Mouse (Mus musculus): ENCODE results near the gene Rsbn1. TPM values are rescaled to one million over a fixed set of nuclear protein-coding genes. Genes with fewer than 3 reads are reported as not detected.

The Rsbn1 gene
- polyA plus RNA-seq (2015; fragmentation: Nextera tagmentation; extraction: Ambion mirVana) = 21.1 and 23.4 TPM in 2 replicates

DNA sequence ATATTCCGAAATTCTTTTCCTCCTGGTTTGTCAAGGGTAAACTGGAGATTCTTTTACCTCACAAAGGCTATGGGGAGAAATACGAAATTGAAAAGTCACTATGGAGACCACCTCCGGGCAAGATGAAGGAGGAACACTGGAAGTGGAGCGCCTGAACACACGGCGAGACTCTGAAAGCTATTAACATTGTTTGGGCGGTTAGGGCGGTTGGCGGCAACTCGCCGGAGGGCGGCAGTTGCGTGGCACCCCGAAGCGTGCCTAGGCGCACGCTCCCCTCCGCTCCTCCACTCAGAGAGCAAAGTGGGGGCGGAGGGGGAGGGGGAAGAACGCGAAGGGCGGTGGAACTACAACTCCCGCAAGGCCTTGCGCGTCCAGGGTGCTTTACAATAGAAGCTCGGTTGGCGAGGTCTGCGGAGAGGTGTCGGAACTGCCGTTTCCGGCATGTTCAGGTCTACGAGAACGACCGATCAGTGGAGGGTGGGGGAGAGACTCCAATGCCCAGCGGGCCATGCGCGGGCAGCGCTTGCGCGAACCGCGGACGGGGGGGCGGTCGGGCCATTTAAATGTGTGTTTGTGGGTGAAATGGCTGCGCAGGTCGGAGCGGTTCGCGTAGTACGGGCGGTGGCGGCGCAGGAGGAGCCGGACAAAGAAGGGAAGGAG is at the start of gene Rsbn1:
Rsbn1 (plus strand) TSS at position 111 of the 660 bp plus-strand sequence.
- Histone ChIP-seq H3K4me2 (ENCODE audit: low read length) (peak within 1 kb of the TSS; percentile 83), H3K4me3 (replicated peaks; ENCODE audit: low read length) (peak within 1 kb of the TSS; percentile 89), H3K27ac (ENCODE audit: low read length) (peak within 1 kb of the TSS; percentile 92), H3K4me1 (replicated peaks; ENCODE audit: control insufficient read depth, insufficient read depth, low read length) (peaks cover 10% of the 10 kb centered on the region), H3K9me3 (ENCODE audit: control insufficient read depth, low read length) (no peaks in the 10 kb centered on the region), H3K9ac (replicated peaks; ENCODE audit: low read depth, low read length) (peak within 1 kb of the TSS; percentile 95), H3K27me3 (replicated peaks; ENCODE audit: control insufficient read depth, insufficient read depth, low read length) (no peaks in the 10 kb centered on the region), H3K36me3 (ENCODE audit: control insufficient read depth, insufficient read depth) (no peaks in the 10 kb centered on the region)
- peak; percentile 99 for ATAC-seq
- 0% methylated on average over 51 of the region's 55 CpGs for WGBS

DNA sequence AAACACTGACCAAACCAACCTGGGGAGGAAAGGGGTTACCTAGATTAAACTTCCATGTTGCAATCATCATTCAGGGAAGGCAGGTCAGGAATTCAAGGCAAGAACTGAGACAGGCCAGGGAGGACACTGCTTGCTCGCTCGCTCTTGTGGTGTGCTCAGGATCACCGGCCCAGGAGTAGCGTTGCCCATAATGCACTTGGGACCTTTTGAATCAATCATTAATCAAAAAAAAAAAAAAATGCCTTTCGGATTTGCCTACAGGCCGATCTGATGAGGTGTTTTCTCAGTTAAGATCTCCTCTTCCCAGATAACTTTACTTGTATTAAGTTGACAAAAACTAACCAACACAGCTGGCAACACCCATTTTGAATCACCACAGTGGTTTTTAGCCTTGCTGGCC is 49.7 kb upstream of the Rsbn1 start:
- Histone ChIP-seq H3K9me3 (ENCODE audit: control insufficient read depth, low read length) (no peaks in the 10 kb centered on the region), H3K36me3 (ENCODE audit: control insufficient read depth, insufficient read depth) (no peaks in the 10 kb centered on the region), H3K27me3 (replicated peaks; ENCODE audit: control insufficient read depth, insufficient read depth, low read length) (no peaks in the 10 kb centered on the region), H3K27ac (ENCODE audit: low read length) (no peak overlapping the region), H3K9ac (replicated peaks; ENCODE audit: low read depth, low read length) (no peak overlapping the region), H3K4me2 (ENCODE audit: low read length) (no peak overlapping the region), H3K4me1 (replicated peaks; ENCODE audit: control insufficient read depth, insufficient read depth, low read length) (no peaks in the 10 kb centered on the region), H3K4me3 (replicated peaks; ENCODE audit: low read length) (no peak overlapping the region)
- 90% methylated on average over 6 of the region's 6 CpGs for WGBS
- no peak for ATAC-seq

DNA sequence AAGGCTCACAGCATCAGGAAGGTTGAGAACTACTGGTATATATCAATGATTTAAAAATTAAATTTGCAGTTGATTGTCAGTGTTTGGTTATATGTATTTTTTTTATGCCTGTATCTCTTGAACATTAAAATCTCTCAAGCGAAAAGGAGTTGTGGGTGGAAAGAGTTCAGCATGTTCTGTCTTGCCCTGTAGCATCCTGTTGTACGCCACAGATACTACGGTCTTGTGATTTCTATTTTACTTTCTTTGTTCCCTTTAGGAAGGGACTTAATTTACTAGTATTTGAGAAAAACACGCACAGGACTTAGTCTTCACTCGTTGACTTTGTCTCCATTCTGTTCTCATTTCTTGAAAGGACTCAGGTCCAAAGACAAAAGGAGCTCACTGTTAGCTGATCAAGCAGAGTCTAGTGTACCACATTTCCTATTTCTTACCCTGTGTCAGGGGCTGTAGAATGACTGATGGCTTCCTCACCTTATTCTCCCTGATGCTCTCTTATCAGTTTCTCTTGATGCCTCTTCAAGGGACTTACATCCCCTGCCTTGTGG is 46.4 kb upstream of the Rsbn1 start:
- H3K27ac ChIP-seq (ENCODE audit: low read length) = no peak overlapping the region
- H3K9me3 ChIP-seq (ENCODE audit: control insufficient read depth, low read length) = no peaks in the 10 kb centered on the region
- no peaks in the 10 kb centered on the region for H3K27me3 ChIP-seq (replicated peaks; ENCODE audit: control insufficient read depth, insufficient read depth, low read length)
- H3K4me1 ChIP-seq (replicated peaks; ENCODE audit: control insufficient read depth, insufficient read depth, low read length) = no peaks in the 10 kb centered on the region
- no peak overlapping the region for H3K4me3 ChIP-seq (replicated peaks; ENCODE audit: low read length)
- no peak for ATAC-seq
- H3K36me3 ChIP-seq (ENCODE audit: control insufficient read depth, insufficient read depth) = no peaks in the 10 kb centered on the region
- H3K4me2 ChIP-seq (ENCODE audit: low read length) = no peak overlapping the region
- 92% methylated on average over 5 of the region's 5 CpGs for WGBS
- no peak overlapping the region for H3K9ac ChIP-seq (replicated peaks; ENCODE audit: low read depth, low read length)

DNA sequence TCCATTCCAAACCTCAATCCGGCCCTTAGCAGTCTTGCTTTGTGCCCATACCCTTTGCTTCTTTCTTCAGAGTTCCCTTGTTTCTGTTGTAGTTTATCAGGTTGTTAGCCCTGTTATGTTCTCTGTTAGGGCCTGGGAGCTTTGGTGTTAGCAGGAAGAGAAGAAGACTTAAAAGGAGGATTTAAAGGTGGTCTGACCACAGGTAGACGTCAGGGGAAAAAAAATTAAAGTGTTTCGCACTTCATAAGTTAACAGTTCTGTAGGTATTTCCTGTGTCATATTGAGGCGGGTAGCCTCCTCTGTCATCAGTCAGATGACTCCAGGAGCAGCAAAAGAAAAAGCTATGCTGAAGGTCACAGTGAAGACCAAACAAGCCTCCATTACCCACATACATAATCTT is 45.9 kb upstream of the Rsbn1 start:
- WGBS = 91% methylated on average over 4 of the region's 4 CpGs
- ATAC-seq = no peak

DNA sequence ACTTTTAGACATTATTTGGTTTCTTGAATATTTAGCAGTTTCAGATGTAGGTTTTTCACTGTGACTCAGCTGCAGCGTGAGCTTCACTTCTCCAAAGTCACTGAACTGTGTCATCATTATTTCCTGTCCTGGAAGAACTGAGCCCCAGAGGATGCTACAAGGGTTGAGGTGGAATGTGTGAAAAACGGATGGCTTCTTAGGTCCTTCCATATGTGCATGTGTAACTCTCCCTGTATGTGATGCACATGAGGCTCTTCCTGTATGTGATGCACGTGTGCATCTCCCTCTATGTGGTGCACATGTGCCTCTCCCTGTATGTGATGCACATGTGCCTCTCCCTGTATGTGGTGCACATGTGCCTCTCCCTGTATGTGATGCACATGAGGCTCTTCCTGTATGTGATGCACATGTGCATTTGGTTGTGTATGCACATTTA is 41.2 kb upstream of the Rsbn1 start:
- 72% methylated on average over 3 of the region's 3 CpGs for WGBS
- H3K9ac ChIP-seq (replicated peaks; ENCODE audit: low read depth, low read length) = no peak overlapping the region

More for the DNA sequence above, 45.9 kb upstream of the Rsbn1 start:
- Histone ChIP-seq H3K36me3 (ENCODE audit: control insufficient read depth, insufficient read depth) (no peaks in the 10 kb centered on the region), H3K27ac (ENCODE audit: low read length) (no peak overlapping the region), H3K4me1 (replicated peaks; ENCODE audit: control insufficient read depth, insufficient read depth, low read length) (no peaks in the 10 kb centered on the region), H3K4me2 (ENCODE audit: low read length) (no peak overlapping the region), H3K4me3 (replicated peaks; ENCODE audit: low read length) (no peak overlapping the region), H3K27me3 (replicated peaks; ENCODE audit: control insufficient read depth, insufficient read depth, low read length) (no peaks in the 10 kb centered on the region), H3K9ac (replicated peaks; ENCODE audit: low read depth, low read length) (no peak overlapping the region), H3K9me3 (ENCODE audit: control insufficient read depth, low read length) (no peaks in the 10 kb centered on the region)

DNA sequence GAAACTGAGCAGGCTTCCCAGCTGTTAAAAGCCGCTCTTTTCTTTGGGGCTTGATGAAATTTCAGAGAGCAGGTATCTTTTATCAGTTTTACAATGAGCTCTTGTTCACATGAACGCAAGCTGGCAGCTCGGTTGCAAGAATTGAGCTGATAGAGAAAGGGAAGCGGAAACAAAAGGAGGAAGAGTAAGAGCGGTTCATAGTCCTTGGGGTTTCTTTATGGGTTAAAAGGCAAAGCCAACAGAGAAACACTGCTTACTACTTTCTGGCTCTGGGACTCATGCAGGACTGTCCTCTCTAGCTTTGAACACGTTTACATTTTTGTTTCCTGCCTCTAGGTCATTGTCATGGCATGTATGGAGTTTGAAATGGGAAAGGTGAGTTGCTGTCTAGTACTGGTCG is 39.6 kb upstream of the Rsbn1 start:
- Histone ChIP-seq H3K9ac (replicated peaks; ENCODE audit: low read depth, low read length) (no peak overlapping the region), H3K4me1 (replicated peaks; ENCODE audit: control insufficient read depth, insufficient read depth, low read length) (no peaks in the 10 kb centered on the region), H3K27me3 (replicated peaks; ENCODE audit: control insufficient read depth, insufficient read depth, low read length) (no peaks in the 10 kb centered on the region), H3K27ac (ENCODE audit: low read length) (no peak overlapping the region), H3K9me3 (ENCODE audit: control insufficient read depth, low read length) (no peaks in the 10 kb centered on the region), H3K36me3 (ENCODE audit: control insufficient read depth, insufficient read depth) (no peaks in the 10 kb centered on the region), H3K4me2 (ENCODE audit: low read length) (no peak overlapping the region), H3K4me3 (replicated peaks; ENCODE audit: low read length) (no peak overlapping the region)
- 72% methylated on average over 7 of the region's 7 CpGs for WGBS
- ATAC-seq = no peak

More for the DNA sequence above, 41.2 kb upstream of the Rsbn1 start:
- Histone ChIP-seq H3K36me3 (ENCODE audit: control insufficient read depth, insufficient read depth) (no peaks in the 10 kb centered on the region), H3K4me2 (ENCODE audit: low read length) (no peak overlapping the region), H3K27ac (ENCODE audit: low read length) (no peak overlapping the region), H3K4me3 (replicated peaks; ENCODE audit: low read length) (no peak overlapping the region), H3K4me1 (replicated peaks; ENCODE audit: control insufficient read depth, insufficient read depth, low read length) (no peaks in the 10 kb centered on the region), H3K9me3 (ENCODE audit: control insufficient read depth, low read length) (no peaks in the 10 kb centered on the region), H3K27me3 (replicated peaks; ENCODE audit: control insufficient read depth, insufficient read depth, low read length) (no peaks in the 10 kb centered on the region)
- no peak for ATAC-seq

DNA sequence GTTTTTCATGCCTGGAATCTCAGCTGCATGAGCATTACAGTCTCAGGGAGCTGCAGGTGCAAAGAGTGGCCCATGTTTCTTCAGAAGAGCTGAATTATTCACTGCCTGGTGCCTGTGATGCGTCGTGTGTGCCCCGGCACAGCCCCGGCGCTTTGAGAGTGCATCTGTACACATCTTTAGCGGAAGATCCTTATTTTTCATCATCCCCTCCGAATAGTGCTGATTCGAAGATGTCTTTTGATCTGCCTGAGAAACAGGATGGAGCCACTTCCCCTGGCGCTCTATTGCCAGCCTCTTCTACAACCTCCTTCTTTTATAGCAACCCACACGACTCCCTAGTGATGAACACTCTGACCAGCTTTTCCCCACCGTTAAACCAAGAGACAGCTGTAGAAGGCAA is 28.0 kb upstream of the Rsbn1 start:
- H3K4me2 ChIP-seq (ENCODE audit: low read length) = no peak overlapping the region
- ATAC-seq = no peak
- no peaks in the 10 kb centered on the region for H3K36me3 ChIP-seq (ENCODE audit: control insufficient read depth, insufficient read depth)
- H3K27ac ChIP-seq (ENCODE audit: low read length) = no peak overlapping the region
- H3K9ac ChIP-seq (replicated peaks; ENCODE audit: low read depth, low read length) = no peak overlapping the region
- 78% methylated on average over 11 of the region's 11 CpGs for WGBS
- no peaks in the 10 kb centered on the region for H3K27me3 ChIP-seq (replicated peaks; ENCODE audit: control insufficient read depth, insufficient read depth, low read length)
- no peaks in the 10 kb centered on the region for H3K9me3 ChIP-seq (ENCODE audit: control insufficient read depth, low read length)
- H3K4me3 ChIP-seq (replicated peaks; ENCODE audit: low read length) = no peak overlapping the region
- no peaks in the 10 kb centered on the region for H3K4me1 ChIP-seq (replicated peaks; ENCODE audit: control insufficient read depth, insufficient read depth, low read length)

DNA sequence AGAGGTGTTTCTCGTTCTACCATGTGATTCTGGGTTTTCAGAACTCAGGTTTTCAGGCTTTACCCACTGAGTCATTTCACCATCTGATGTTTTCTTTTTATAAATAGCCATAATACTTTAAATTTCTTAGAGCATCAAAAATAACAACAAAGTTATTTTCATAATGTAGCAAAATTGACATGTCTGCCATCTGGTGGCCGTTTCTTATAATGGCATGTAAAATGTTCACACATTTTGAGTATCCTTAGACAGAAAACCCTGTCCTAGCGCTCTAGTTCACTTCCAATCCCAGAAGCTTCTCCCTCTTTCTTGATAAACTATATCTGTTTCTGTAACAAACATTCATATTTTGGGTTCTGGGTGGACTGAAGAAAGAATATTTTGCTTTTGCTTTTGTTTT is 26.3 kb upstream of the Rsbn1 start:
- H3K9ac ChIP-seq (replicated peaks; ENCODE audit: low read depth, low read length) = no peak overlapping the region
- 32% methylated on average over 3 of the region's 3 CpGs for WGBS
- no peaks in the 10 kb centered on the region for H3K4me1 ChIP-seq (replicated peaks; ENCODE audit: control insufficient read depth, insufficient read depth, low read length)

DNA sequence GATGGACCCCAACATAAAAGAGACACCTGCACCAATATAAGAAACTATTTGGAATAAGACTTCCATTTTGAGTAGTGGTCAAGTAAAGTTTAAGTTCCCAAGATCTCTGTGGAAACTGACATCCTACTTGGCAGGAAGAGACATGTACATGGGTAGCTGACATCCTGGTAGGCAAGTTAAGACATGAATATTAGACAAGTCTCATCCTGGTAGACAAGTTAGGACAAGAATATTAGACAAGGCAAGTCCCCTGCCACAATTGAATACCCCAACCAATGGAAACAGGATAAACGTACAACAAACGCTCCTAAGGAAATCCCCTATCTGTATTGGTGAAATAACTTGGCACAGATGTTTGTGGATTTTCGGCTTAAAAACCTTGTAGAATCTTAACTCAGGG is 20.5 kb upstream of the Rsbn1 start:
- Histone ChIP-seq H3K4me2 (ENCODE audit: low read length) (no peak overlapping the region), H3K36me3 (ENCODE audit: control insufficient read depth, insufficient read depth) (no peaks in the 10 kb centered on the region), H3K27ac (ENCODE audit: low read length) (no peak overlapping the region), H3K4me1 (replicated peaks; ENCODE audit: control insufficient read depth, insufficient read depth, low read length) (no peaks in the 10 kb centered on the region), H3K9ac (replicated peaks; ENCODE audit: low read depth, low read length) (no peak overlapping the region), H3K9me3 (ENCODE audit: control insufficient read depth, low read length) (no peaks in the 10 kb centered on the region), H3K27me3 (replicated peaks; ENCODE audit: control insufficient read depth, insufficient read depth, low read length) (no peaks in the 10 kb centered on the region), H3K4me3 (replicated peaks; ENCODE audit: low read length) (no peak overlapping the region)
- 89% methylated on average over 3 of the region's 3 CpGs for WGBS
- ATAC-seq = no peak

More for the DNA sequence above, 26.3 kb upstream of the Rsbn1 start:
- no peaks in the 10 kb centered on the region for H3K9me3 ChIP-seq (ENCODE audit: control insufficient read depth, low read length)
- no peak overlapping the region for H3K4me3 ChIP-seq (replicated peaks; ENCODE audit: low read length)
- H3K27ac ChIP-seq (ENCODE audit: low read length) = no peak overlapping the region
- no peak for ATAC-seq
- H3K4me2 ChIP-seq (ENCODE audit: low read length) = no peak overlapping the region
- H3K27me3 ChIP-seq (replicated peaks; ENCODE audit: control insufficient read depth, insufficient read depth, low read length) = no peaks in the 10 kb centered on the region
- no peaks in the 10 kb centered on the region for H3K36me3 ChIP-seq (ENCODE audit: control insufficient read depth, insufficient read depth)

Data from forebrain, embryonic 16.5 days (tissue).